Mouse (Mus musculus) intestine, embryonic 14.5 days (tissue): ENCODE data around the gene Trp53inp2. TPM values are rescaled to one million over a fixed set of nuclear protein-coding genes. Genes with fewer than 3 reads are reported as not detected.

Experiments used
- ATAC-seq: fragments of 200-750 bp; cut with Nextera tagmentation; replicated peaks from 2 replicates; pipeline ENCODE4 v1.8.0; 2017; ENCODE audit warnings: low read depth, moderate number of reproducible peaks, moderate TSS enrichment, moderate library complexity; ENCODE audit not compliant: low FRiP score, low TSS enrichment
- DNase-seq: peaks from one replicate; pipeline ENCODE4 v3.0.0-alpha.2; 2018; ENCODE audit warnings: low spot score
- H3K27ac ChIP-seq: fragments of 300-500 bp; sonication (generic); 2 replicates; pipeline ENCODE4 v1.5.1; 2014; ENCODE audit warnings: low read depth, mild to moderate bottlenecking, control low read depth
- H3K27me3 ChIP-seq: fragments of 300-500 bp; sonication (generic); replicated peaks from 2 replicates; pipeline ENCODE4 v1.6.1; 2014; ENCODE audit warnings: low read length, control low read depth; ENCODE audit not compliant: control insufficient read depth, insufficient read depth
- H3K36me3 ChIP-seq: fragments of 300-500 bp; sonication (generic); 2 replicates; pipeline ENCODE4 v1.6.1; 2014; ENCODE audit warnings: low read length, control low read depth; ENCODE audit not compliant: control insufficient read depth, insufficient read depth
- H3K4me1 ChIP-seq: fragments of 300-500 bp; sonication (generic); replicated peaks from 2 replicates; pipeline ENCODE4 v1.6.1; 2014; ENCODE audit warnings: low read length, control low read depth, mixed read lengths; ENCODE audit not compliant: control insufficient read depth, insufficient read depth
- H3K4me2 ChIP-seq: fragments of 300-500 bp; sonication (generic); 2 replicates; pipeline ENCODE4 v1.6.1; 2014; ENCODE audit warnings: low read length
- H3K4me3 ChIP-seq: fragments of 300-500 bp; sonication (generic); 2 replicates; pipeline ENCODE4 v1.5.1; 2014; ENCODE audit warnings: low read depth, low read length, control low read depth, mixed read lengths
- H3K9ac ChIP-seq: fragments of 300-500 bp; sonication (generic); 2 replicates; pipeline ENCODE4 v1.6.1; 2014; ENCODE audit warnings: mild to moderate bottlenecking, low read length
- H3K9me3 ChIP-seq: fragments of 300-500 bp; sonication (generic); 2 replicates; pipeline ENCODE4 v1.6.1; 2016; ENCODE audit warnings: low read length, control low read depth; ENCODE audit not compliant: control insufficient read depth
- WGBS: fragments of 180-500 bp; shearing (Covaris S2); extraction: QIAGEN DNeasy Blood & Tissue Kit; methylation state at CpG from one replicate; pipeline ENCODE4 v1.1.7; 2014; 5-methylcytosine and 5-hydroxymethylcytosine counted together
- polyA plus RNA-seq: library from polyadenylated mRNA; unstranded; fragments of >200 nt; fragmentation: Nextera tagmentation; extraction: Ambion mirVana; gene quantifications from 2 replicates; pipeline ENCODE4 v1.2.1, GENCODE M21; 2014

The Trp53inp2 gene
- 16.9 and 17.6 TPM in 2 replicates for polyA plus RNA-seq

- H3K36me3 ChIP-seq: no peaks in the 10 kb centered on the region
- DNase-seq (no peak), ATAC-seq (no peak)
- H3K9me3 ChIP-seq: no peaks in the 10 kb centered on the region
- H3K4me3 ChIP-seq: peak within 1 kb of the TSS; percentile 93
- 55% methylated on average over 8 of the region's 8 CpGs for WGBS
- peak within 1 kb of the TSS; percentile 97 for H3K27ac ChIP-seq
- H3K4me1 ChIP-seq: peaks cover 16% of the 10 kb centered on the region
- peak within 1 kb of the TSS; percentile 80 for H3K4me2 ChIP-seq
- peak within 1 kb of the TSS; percentile 95 for H3K9ac ChIP-seq
- 0 out of 2 replicates have a peak, but pooled peaks cover 8% of the 10 kb centered on the region for H3K27me3 ChIP-seq
Measured at GRCm38 (mm10) chr2:155380261-155381059, at the start of gene Trp53inp2. TSS of gene Trp53inp2 (plus strand) at chr2:155381059.

GRCm38 (mm10) chr2:155331351-155331750 is 49.5 kb upstream of the Trp53inp2 start:
- no peaks in the 10 kb centered on the region for H3K9me3 ChIP-seq
- H3K27me3 ChIP-seq: no peaks in the 10 kb centered on the region
- H3K4me3 ChIP-seq: no peak overlapping the region
- H3K4me1 ChIP-seq: no peaks in the 10 kb centered on the region
- ATAC-seq (no peak), DNase-seq (no peak)
- no peak overlapping the region for H3K9ac ChIP-seq
- H3K36me3 ChIP-seq: peaks cover 55% of the 10 kb centered on the region
- H3K27ac ChIP-seq: no peak overlapping the region
- 69% methylated on average over 4 of the region's 4 CpGs for WGBS
- H3K4me2 ChIP-seq: no peak overlapping the region

DNA sequence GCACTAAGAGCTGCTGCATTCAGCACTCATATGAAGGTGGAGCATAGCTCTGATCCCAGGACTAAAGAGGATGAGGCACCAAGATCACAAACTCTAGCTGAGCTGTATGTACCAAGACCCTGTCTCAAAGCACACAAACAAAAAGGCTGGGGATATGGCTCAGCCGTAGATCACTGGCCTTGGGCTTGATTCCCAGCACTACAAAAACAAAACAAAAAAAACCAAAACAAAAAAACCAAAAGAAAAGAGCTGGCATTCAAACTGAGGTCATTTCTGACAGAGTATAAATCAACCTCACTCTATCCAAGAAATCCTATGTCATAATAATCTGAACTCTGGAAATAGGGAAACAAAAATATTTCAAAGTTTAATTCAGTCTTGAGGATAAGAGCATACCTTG is 47.4 kb upstream of the Trp53inp2 start:
- H3K4me2 ChIP-seq: no peak overlapping the region
- WGBS: 97% methylated on average over 1 of the region's 1 CpGs
- peaks cover 40% of the 10 kb centered on the region for H3K36me3 ChIP-seq

GRCm38 (mm10) chr2:155335231-155335630 is 45.6 kb upstream of the Trp53inp2 start:
- Histone ChIP-seq H3K4me2 (no peak overlapping the region), H3K4me3 (no peak overlapping the region), H3K27ac (no peak overlapping the region), H3K27me3 (no peaks in the 10 kb centered on the region), H3K9ac (no peak overlapping the region), H3K4me1 (no peaks in the 10 kb centered on the region), H3K9me3 (no peaks in the 10 kb centered on the region), H3K36me3 (peaks cover 36% of the 10 kb centered on the region)
- ATAC-seq: no peak
- WGBS: 83% methylated on average over 1 of the region's 1 CpGs
- DNase-seq: no peak

More for the DNA sequence above, 47.4 kb upstream of the Trp53inp2 start:
- ATAC-seq (no peak), DNase-seq (no peak)
- Histone ChIP-seq H3K27ac (no peak overlapping the region), H3K4me1 (no peaks in the 10 kb centered on the region), H3K9me3 (no peaks in the 10 kb centered on the region), H3K27me3 (no peaks in the 10 kb centered on the region), H3K4me3 (no peak overlapping the region), H3K9ac (no peak overlapping the region)

DNA sequence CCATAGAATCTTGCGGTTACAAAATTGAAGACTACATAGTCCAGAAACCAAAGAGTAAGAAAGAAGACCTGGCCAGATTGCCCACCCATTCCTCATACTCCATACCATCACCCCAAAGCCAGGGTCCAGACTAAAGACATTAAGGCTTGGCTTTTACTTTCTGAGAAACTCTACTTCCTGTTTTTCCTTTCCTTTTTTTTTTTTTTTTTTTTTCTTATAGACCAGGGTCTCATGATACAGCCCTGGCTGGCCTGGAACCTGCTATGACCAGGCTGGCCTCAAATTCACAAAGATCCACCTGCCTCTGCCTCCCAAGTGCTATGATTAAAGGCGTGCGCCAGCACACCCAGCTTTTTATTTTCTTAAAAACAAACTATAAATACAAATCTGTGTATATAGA is 44.6 kb upstream of the Trp53inp2 start:
- WGBS: 96% methylated on average over 3 of the region's 3 CpGs
- H3K27me3 ChIP-seq: no peaks in the 10 kb centered on the region
- no peaks in the 10 kb centered on the region for H3K4me1 ChIP-seq
- no peak overlapping the region for H3K27ac ChIP-seq
- H3K9ac ChIP-seq: no peak overlapping the region
- peaks cover 29% of the 10 kb centered on the region for H3K36me3 ChIP-seq
- no peak overlapping the region for H3K4me3 ChIP-seq
- H3K9me3 ChIP-seq: no peaks in the 10 kb centered on the region
- no peak for DNase-seq
- no peak overlapping the region for H3K4me2 ChIP-seq
- ATAC-seq: no peak

DNA sequence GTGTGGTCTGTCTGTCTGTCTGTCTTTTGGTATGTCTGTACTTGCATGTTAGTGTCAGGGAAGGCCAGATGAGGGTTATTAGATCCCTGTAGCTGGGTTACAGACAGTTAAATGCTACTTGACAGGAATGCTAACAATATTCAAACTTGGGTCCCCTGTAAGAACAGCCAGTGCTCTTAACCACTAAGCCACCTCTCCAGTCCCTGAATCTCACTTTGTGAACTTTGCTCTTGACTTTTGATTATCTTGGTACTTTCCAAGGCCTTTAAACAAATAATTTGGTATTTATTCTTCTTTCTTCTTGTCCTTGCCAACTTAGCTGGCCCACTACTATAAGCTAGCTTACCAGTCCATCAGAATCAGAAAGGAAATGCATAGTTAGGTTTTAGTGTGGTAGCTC is 40.7 kb upstream of the Trp53inp2 start:
- Histone ChIP-seq H3K27me3 (no peaks in the 10 kb centered on the region), H3K27ac (no peak overlapping the region), H3K9me3 (no peaks in the 10 kb centered on the region), H3K9ac (no peak overlapping the region), H3K4me1 (no peaks in the 10 kb centered on the region), H3K4me3 (no peak overlapping the region), H3K4me2 (no peak overlapping the region), H3K36me3 (peaks cover 20% of the 10 kb centered on the region)
- no peak for ATAC-seq
- DNase-seq: no peak

GRCm38 (mm10) chr2:155346670-155347069 is 34.2 kb upstream of the Trp53inp2 start:
- peaks cover 19% of the 10 kb centered on the region for H3K36me3 ChIP-seq
- WGBS: 68% methylated on average over 1 of the region's 1 CpGs

DNA sequence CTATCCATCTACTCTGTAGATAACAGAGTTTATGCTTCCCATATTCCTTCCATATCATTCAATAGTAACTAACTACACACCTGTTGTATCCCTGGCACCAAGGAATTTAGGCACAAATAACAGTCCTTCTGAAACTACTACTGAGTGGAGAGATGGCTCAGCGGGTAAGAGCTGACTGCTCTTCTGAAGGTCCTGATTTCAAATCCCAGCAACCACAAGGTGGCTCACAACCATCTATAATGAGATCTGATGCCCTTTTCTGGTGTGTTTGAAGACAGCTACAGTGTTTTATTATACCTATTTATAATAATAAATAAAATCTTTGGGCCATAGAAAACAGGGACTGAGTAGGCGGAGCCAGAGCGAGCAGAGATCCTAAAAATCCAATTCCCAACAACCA is 26.5 kb upstream of the Trp53inp2 start:
- H3K4me2 ChIP-seq: no peak overlapping the region
- H3K27ac ChIP-seq: no peak overlapping the region
- H3K36me3 ChIP-seq: 0 out of 2 replicates have a peak, but pooled peaks cover 4% of the 10 kb centered on the region
- WGBS: 90% methylated on average over 3 of the region's 3 CpGs
- H3K27me3 ChIP-seq: no peaks in the 10 kb centered on the region
- no peak overlapping the region for H3K4me3 ChIP-seq
- no peak overlapping the region for H3K9ac ChIP-seq
- no peak for DNase-seq
- H3K4me1 ChIP-seq: 0 out of 2 replicates have a peak, but pooled peaks cover 5% of the 10 kb centered on the region
- H3K9me3 ChIP-seq: no peaks in the 10 kb centered on the region
- ATAC-seq: no peak

More at GRCm38 (mm10) chr2:155346670-155347069, 34.2 kb upstream of the Trp53inp2 start:
- H3K4me3 ChIP-seq: no peak overlapping the region
- H3K4me2 ChIP-seq: no peak overlapping the region
- H3K9ac ChIP-seq: no peak overlapping the region
- DNase-seq (no peak), ATAC-seq (no peak)
- no peaks in the 10 kb centered on the region for H3K4me1 ChIP-seq
- H3K27ac ChIP-seq: no peak overlapping the region
- H3K9me3 ChIP-seq: no peaks in the 10 kb centered on the region
- no peaks in the 10 kb centered on the region for H3K27me3 ChIP-seq
